Mouse (Mus musculus) urinary bladder, postnatal 14 days (tissue): ENCODE results near the gene Tmem115.

ENCODE experiments used
- DNase-seq: peaks from one replicate; pipeline ENCODE4 v3.0.0; 2021; ENCODE audit warnings: low spot score

Tmem115 gene

GRCm38 (mm10) chr9:107521711-107522399 is 11.9 kb upstream of the Tmem115 start:
- DNase-seq: no peak

GRCm38 (mm10) chr9:107522400-107522711 is 11.4 kb upstream of the Tmem115 start:
- no peak for DNase-seq

- DNase-seq: peak; percentile 86
These were observed 7.3 kb upstream of the Tmem115 start for GRCm38 (mm10) chr9:107526198-107527026.

- DNase-seq: no peak
These were observed 860 bp downstream of the Tmem115 start for GRCm38 (mm10) chr9:107534408-107535202.

GRCm38 (mm10) chr9:107538231-107538630 is 4.5 kb downstream of the Tmem115 start:
- DNase-seq: no peak

DNA sequence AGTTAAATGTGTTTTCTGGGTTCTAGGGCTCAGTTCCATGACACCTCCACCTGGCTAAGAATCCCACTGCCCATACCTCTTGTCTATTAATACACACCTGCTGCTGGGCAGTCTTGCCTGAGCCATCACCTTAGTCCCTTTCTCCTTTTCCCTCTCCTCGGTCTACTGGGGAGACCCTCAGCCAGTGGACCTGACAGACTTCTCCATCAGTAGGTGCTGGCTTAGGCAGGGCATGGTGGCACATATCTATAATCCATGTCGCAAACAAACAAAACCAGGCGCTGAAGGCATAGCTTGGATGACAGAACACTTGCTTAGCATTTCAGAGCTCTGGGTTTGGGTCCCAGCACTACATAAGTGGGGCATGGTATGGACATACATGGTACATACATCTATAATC is 5.0 kb downstream of the Tmem115 start:
- DNase-seq: no peak

DNA sequence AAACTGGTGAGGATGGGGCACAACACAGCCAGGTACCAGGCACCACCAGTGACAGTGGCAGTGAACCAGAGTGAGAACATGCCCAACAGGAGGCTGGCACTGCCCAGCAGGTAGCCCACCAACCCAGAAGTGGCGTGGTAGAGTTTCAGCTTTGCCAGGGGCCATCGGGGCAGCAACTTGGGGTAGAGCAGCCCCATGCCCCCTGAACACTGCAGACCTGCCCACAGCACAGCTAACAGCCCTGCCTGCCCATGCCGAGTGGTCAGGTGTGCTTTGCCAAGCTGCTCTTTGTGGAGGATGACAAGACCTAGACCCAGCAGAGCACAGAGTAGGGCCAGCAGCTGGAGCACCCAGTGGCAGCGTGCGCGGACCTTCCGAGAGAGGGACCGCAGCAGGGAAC is 6.2 kb downstream of the Tmem115 start:
- no peak for DNase-seq

GRCm38 (mm10) chr9:107540420-107540819 is 6.7 kb downstream of the Tmem115 start:
- DNase-seq: no peak

GRCm38 (mm10) chr9:107541005-107541404 is 7.3 kb downstream of the Tmem115 start:
- DNase-seq: no peak

DNA sequence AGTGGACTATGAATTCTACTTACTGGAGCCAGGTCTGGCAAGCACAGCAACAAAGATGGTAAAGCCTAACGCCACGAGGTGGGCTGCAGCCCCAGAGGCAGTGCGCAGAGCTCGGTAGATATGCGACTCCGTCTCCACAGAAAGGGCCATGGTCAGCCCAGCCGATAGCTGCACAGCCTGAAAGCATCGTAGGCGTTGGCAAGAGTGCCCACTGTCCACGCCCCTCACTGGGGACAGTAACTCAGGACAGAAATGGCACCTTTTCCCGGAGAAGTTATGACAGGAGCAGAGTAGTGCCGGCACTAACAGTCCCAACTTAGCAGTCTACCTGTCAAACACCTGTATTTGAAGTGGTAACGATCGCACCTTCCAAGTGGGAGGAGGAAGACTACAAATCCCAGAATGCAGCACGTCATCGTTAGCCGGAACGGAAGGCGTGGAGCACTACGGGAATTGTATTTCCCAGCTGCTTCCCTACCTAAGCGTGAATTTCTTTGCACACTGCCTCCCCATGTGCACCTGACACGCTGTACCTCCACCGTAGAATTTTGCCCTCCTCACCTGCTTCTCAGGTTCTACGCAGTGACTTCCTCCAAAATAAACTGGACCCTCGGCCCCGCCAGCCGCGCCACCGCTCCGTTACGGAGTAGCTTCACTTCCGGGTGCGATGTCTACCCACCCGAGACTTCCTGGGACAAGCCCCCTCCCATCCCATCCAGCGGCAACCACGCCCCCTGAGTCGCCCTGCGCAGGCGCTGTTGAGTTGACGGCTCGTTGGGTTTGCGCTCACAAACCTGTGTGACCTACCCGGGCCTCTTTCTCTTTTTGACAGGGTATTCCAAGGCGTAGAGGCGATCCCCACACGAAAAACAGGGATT is 8.0 kb downstream of the Tmem115 start, which contains the start of the genes Cyb561d2 and Nprl2:
Cyb561d2 (minus strand) TSS at position 720 of the 878 bp plus-strand sequence.
Nprl2 (plus strand) TSS at position 753 of the 878 bp plus-strand sequence.
- DNase-seq: peak; percentile 94

GRCm38 (mm10) chr9:107542352-107542686 is 8.6 kb downstream of the Tmem115 start:
- DNase-seq: no peak

DNA sequence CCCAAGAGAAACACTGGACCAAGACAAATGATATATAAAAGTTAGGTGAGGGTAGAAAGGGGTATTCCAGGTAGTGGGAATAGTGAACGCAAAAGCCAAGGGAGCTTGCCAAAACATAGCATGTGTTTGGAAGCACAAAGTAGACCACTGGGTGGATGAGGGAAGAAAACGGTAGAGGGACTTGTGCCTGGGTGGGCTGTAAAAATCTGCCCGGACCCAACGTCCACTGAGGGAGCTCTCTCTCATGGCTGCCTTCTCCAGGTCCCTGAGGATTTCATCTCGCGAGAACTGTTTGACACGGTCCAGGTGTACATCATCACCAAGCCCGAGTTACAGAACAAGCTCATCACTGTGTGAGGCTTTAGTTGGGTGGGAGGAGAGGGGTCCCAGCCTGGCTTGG is 9.0 kb downstream of the Tmem115 start:
- no peak for DNase-seq

DNA sequence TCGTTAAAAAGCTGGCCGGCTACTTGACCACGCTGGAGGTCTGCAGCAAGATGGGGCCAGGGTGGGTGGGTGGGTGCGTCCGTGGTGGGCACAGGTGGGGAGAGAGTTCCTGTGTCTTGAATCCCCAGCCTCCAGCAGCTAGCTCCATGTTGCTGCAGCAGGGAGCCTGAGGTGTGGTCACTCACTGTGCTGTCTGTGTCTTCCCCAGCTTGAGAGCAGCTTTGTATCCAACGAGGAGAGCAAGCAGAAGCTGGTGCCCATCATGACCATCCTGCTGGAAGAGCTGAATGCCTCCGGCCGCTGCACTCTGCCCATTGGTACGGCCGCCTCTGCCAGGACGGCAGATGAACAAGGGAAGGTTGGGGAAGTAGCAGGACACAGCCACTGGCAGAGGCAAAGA is 9.6 kb downstream of the Tmem115 start:
- DNase-seq: no peak

DNA sequence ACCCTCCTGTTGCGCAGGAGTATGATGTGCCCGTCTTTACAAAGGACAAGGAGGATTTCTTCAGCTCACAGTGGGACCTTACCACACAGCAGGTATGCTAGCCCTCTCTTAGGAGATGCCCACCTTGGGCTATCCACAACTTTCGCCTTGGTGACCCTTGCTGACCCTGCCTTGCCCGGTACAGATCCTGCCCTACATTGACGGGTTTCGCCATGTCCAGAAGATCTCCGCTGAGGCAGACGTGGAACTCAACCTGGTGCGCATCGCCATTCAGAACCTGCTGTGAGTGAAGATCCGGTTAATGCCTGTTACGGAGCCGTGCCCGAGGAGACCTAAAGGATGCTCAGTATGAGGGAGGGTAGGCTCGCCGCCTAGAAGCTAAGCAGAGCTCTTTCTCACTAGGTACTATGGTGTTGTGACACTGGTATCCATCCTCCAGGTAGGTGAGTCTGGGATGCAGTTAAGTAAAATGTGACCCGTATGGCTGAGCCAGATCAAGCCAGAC is 10.5 kb downstream of the Tmem115 start:
- DNase-seq: no peak

DNA sequence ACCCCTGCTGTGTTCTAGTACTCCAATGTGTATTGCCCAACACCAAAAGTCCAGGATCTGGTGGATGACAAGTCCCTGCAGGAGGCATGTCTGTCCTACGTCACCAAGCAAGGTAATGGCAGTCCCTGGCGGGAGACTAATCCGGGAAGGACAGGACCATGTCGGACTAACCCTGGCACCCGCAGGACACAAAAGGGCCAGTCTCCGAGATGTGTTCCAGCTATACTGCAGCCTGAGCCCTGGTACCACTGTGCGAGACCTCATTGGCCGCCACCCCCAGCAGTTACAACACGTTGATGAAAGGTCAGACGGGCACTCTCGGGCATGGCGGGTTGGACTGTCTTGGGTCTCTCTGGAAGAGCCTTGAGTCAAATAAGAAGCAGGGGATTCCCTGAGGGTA is 11.0 kb downstream of the Tmem115 start:
- DNase-seq: no peak

- DNase-seq: no peak
These were observed 11.5 kb downstream of the Tmem115 start for GRCm38 (mm10) chr9:107545199-107545598.

GRCm38 (mm10) chr9:107545602-107546001 is 11.9 kb downstream of the Tmem115 start:
- peak; percentile 80 for DNase-seq

- DNase-seq: peak; percentile 89
These were observed 13.3 kb downstream of the Tmem115 start, which contains the start of gene Zmynd10 for GRCm38 (mm10) chr9:107547026-107547425. Gene Zmynd10, plus strand, starts transcription at chr9:107547298.

GRCm38 (mm10) chr9:107547957-107548356 is 14.2 kb downstream of the Tmem115 start:
- DNase-seq: no peak

- DNase-seq: no peak
These were observed 15.1 kb downstream of the Tmem115 start for GRCm38 (mm10) chr9:107548820-107549219.

DNA sequence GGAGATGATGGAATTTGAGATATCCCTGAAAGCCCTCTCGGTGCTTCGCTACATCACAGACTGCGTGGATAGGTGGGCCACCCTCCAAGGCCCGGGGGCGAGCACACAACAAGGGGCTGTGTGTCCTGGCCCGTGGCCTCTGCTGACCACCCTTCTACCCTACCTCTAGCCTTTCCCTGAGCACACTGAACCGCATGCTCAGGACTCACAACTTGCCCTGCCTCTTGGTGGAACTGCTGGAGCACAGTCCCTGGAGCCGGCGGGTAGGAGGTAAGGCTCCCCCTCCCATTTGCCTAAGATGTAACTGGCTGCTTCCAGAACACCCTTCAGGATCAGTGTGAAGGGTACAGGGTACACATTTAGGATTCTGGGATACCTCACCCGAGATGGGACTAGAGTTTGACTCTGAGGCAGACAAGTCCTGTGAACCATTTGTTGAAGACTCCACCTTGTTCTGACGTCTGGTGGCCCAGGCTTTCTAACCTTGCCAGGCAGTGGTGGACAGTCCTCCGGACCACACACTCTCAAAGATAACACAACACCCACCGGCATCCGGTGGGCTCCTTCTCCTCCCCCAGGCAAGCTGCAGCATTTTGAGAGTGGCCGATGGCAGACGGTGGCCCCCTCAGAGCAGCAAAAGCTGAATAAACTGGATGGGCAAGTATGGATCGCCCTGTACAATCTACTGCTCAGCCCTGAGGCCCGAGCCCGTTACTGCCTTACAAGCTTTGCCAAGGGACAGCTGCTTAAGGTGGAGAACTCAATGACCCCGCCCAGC is 15.7 kb downstream of the Tmem115 start:
- DNase-seq: no peak
